ENCODE assay signal across 9 mouse cellular contexts in the genomic region with DNA sequence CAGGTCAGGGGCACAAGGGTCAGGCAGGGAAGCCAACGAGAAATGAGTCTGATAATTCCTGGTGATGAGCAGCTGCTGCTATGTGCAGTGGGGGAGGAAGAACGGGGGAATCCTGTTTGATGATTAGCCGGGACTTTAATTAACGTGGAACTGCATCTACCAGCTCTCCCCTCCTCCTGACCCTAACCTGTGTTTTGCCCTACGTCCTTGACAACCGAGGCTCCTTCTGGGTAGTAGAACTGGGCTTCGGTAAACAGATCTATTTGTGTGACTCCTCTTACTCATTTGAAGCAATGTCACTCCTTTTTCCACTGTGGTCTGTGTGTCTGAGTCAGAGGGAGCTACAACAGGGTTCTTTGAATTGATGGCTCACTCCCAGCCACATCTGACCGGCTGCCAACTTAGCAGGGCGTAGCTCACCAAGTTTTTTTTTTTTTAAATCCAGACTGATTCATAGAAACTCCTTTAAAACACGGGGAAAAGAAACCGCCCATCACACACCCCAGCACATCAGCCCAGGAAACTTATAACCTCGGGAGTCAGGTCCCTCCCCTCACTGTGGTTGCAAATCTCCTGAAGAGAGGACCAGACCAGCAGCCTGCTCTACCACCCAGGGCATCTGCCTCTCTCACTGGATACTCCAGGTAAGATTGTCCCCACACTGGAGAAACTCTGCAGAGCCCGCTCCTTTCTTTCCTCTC. TPM values are rescaled to one million over a fixed set of nuclear protein-coding genes. Genes with fewer than 3 reads are reported as not detected.
DNase-seq lines count a peak whose midpoint lies in the region; ATAC-seq and TF ChIP-seq lines count a peak whose summit lies in the region.
"Had no signal": no experiment of that assay in that cellular context is flagged by ENCODE, and none has a peak within 500 bp of the region (broad histone marks: within the 10 kb centered on the region; RNA-seq: fewer than 3 reads in every experiment).

A gene (plus strand): TSS at position 87 of the 701 bp plus-strand sequence.

- 57% methylated on average over 13 of the region's 13 CpGs for WGBS in forebrain, embryonic 10.5 days
- 52% methylated on average over 13 of the region's 13 CpGs for WGBS in forebrain, embryonic 12.5 days
- 17% methylated on average over 13 of the region's 13 CpGs for WGBS in intestine, embryonic 15.5 days
- WGBS in limb, embryonic 12.5 days: 39% methylated on average over 13 of the region's 13 CpGs
- WGBS in midbrain, postnatal 0 days: 29% methylated on average over 13 of the region's 13 CpGs

- DNase-seq in forebrain, embryonic 10.5 days (ENCODE audit: extremely low spot score, low spot score): no peak
- peak; percentile 82 for DNase-seq in brain, embryonic 14.5 days (ENCODE audit: low read depth)
- DNase-seq in heart, adult 11 months: peak; percentile 99
- peak; percentile 63 for DNase-seq in midbrain, postnatal 0 days (ENCODE audit: low spot score)

- H3K27me3 ChIP-seq in forebrain, embryonic 10.5 days (ENCODE audit: poor library complexity, severe bottlenecking): no peaks in the 10 kb centered on the region
- no peaks in the 10 kb centered on the region for H3K27me3 ChIP-seq in forebrain, embryonic 12.5 days
- no peaks in the 10 kb centered on the region for H3K27me3 ChIP-seq in intestine, embryonic 15.5 days (replicated peaks)
- H3K27me3 ChIP-seq in limb, embryonic 12.5 days: no peaks in the 10 kb centered on the region
- no peaks in the 10 kb centered on the region for H3K27me3 ChIP-seq in midbrain, postnatal 0 days (ENCODE audit: insufficient read depth, low read length)
- no peaks in the 10 kb centered on the region for H3K27me3 ChIP-seq in testis, adult 2 months (ENCODE audit: control insufficient read depth, insufficient read depth, low read length)

- peaks cover 36% of the 10 kb centered on the region for H3K4me1 ChIP-seq in forebrain, embryonic 10.5 days
- peaks cover 17% of the 10 kb centered on the region; the same call in 1 of the 2 replicates for H3K4me1 ChIP-seq in forebrain, embryonic 12.5 days
- peaks cover 22% of the 10 kb centered on the region for H3K4me1 ChIP-seq in intestine, embryonic 15.5 days (replicated peaks)
- peaks cover 51% of the 10 kb centered on the region for H3K4me1 ChIP-seq in limb, embryonic 12.5 days (replicated peaks)
- 0 out of 2 replicates have a peak, but pooled peaks cover 3% of the 10 kb centered on the region for H3K4me1 ChIP-seq in midbrain, postnatal 0 days (ENCODE audit: insufficient read depth, low read length)
- H3K4me1 ChIP-seq in testis, adult 2 months (ENCODE audit: control insufficient read depth, insufficient read depth, low read length): peaks cover 8% of the 10 kb centered on the region

- no peak within 1 kb of the TSS for H3K4me2 ChIP-seq in forebrain, embryonic 12.5 days
- peak within 1 kb of the TSS; percentile 58 for H3K4me2 ChIP-seq in intestine, embryonic 15.5 days (replicated peaks)
- H3K4me2 ChIP-seq in limb, embryonic 12.5 days: peak within 1 kb of the TSS; percentile 51
- peak within 1 kb of the TSS; percentile 15; the same call in 1 of the 2 replicates for H3K4me2 ChIP-seq in midbrain, postnatal 0 days (ENCODE audit: low read depth, low read length, poor library complexity, severe bottlenecking)

- no peaks in the 10 kb centered on the region for H3K9me3 ChIP-seq in forebrain, embryonic 10.5 days
- no peaks in the 10 kb centered on the region for H3K9me3 ChIP-seq in forebrain, embryonic 12.5 days
- H3K9me3 ChIP-seq in intestine, embryonic 15.5 days: no peaks in the 10 kb centered on the region
- H3K9me3 ChIP-seq in limb, embryonic 12.5 days: no peaks in the 10 kb centered on the region
- H3K9me3 ChIP-seq in midbrain, postnatal 0 days (ENCODE audit: low read length): no peaks in the 10 kb centered on the region

- TF ChIP-seq CTCF in brain, embryonic 14.5 days (IDR thresholded peaks at IDR 0.05; ENCODE audit: borderline replicate concordance, extremely low read depth, insufficient read depth, insufficient read length): no peak
- TF ChIP-seq CTCF in midbrain, postnatal 0 days (IDR thresholded peaks at IDR 0.05): no peak
- no peak for TF ChIP-seq CTCF in testis, adult 2 months (IDR thresholded peaks at IDR 0.05; ENCODE audit: control insufficient read depth, insufficient read depth, insufficient replicate concordance, low read depth, low read length)

- H3K4me3 ChIP-seq in forebrain, embryonic 10.5 days: no peak within 1 kb of the TSS
- no peak within 1 kb of the TSS for H3K4me3 ChIP-seq in forebrain, embryonic 12.5 days (replicated peaks)
- peak within 1 kb of the TSS; percentile 41 for H3K4me3 ChIP-seq in intestine, embryonic 15.5 days (replicated peaks)
- peak within 1 kb of the TSS; percentile 37 for H3K4me3 ChIP-seq in limb, embryonic 12.5 days (replicated peaks)
- H3K4me3 ChIP-seq in midbrain, postnatal 0 days (ENCODE audit: low read depth, low read length): peak within 1 kb of the TSS; percentile 10
- peak within 1 kb of the TSS; percentile 19; the same call in 1 of the 2 replicates for H3K4me3 ChIP-seq in testis, adult 2 months (ENCODE audit: control insufficient read depth, low read depth, low read length)

- no peaks in the 10 kb centered on the region for H3K36me3 ChIP-seq in forebrain, embryonic 10.5 days (replicated peaks)
- H3K36me3 ChIP-seq in forebrain, embryonic 12.5 days (replicated peaks): no peaks in the 10 kb centered on the region
- H3K36me3 ChIP-seq in intestine, embryonic 15.5 days: no peaks in the 10 kb centered on the region
- no peaks in the 10 kb centered on the region for H3K36me3 ChIP-seq in limb, embryonic 12.5 days
- H3K36me3 ChIP-seq in midbrain, postnatal 0 days (ENCODE audit: insufficient read depth, low read length): no peaks in the 10 kb centered on the region
- no peaks in the 10 kb centered on the region for H3K36me3 ChIP-seq in testis, adult 2 months (ENCODE audit: control insufficient read depth, insufficient read depth, low read length)
- H3K36me3 ChIP-seq: G1E had no signal

- ATAC-seq in forebrain, embryonic 12.5 days (ENCODE audit: low FRiP score): no peak
- ATAC-seq in intestine, embryonic 15.5 days: peak; percentile 63
- peak; percentile 52 for ATAC-seq in limb, embryonic 12.5 days (ENCODE audit: insufficient number of reproducible peaks, insufficient read depth, low FRiP score, low TSS enrichment, low read depth)
- no peak for ATAC-seq in midbrain, postnatal 0 days (ENCODE audit: low FRiP score)

- peak within 1 kb of the TSS; percentile 60; the same call in 1 of the 2 replicates for H3K27ac ChIP-seq in forebrain, embryonic 10.5 days
- no peak within 1 kb of the TSS for H3K27ac ChIP-seq in forebrain, embryonic 12.5 days
- peak within 1 kb of the TSS; percentile 92 for H3K27ac ChIP-seq in intestine, embryonic 15.5 days
- H3K27ac ChIP-seq in limb, embryonic 12.5 days: peak within 1 kb of the TSS; percentile 94
- peak within 1 kb of the TSS; percentile 47; the same call in 1 of the 2 replicates for H3K27ac ChIP-seq in midbrain, postnatal 0 days (ENCODE audit: low read depth, low read length)
- H3K27ac ChIP-seq in testis, adult 2 months (ENCODE audit: control insufficient read depth, insufficient read depth, low read depth, low read length): no peak within 1 kb of the TSS; the same call in 1 of the 2 replicates

- no peak within 1 kb of the TSS for H3K9ac ChIP-seq in forebrain, embryonic 12.5 days
- H3K9ac ChIP-seq in intestine, embryonic 15.5 days: peak within 1 kb of the TSS; percentile 36
- H3K9ac ChIP-seq in limb, embryonic 12.5 days (replicated peaks): peak within 1 kb of the TSS; percentile 44
- no peak within 1 kb of the TSS for H3K9ac ChIP-seq in midbrain, postnatal 0 days (replicated peaks; ENCODE audit: low read length, poor library complexity, severe bottlenecking)

- TF ChIP-seq POLR2A in brain, embryonic 14.5 days (IDR thresholded peaks at IDR 0.05; ENCODE audit: borderline replicate concordance, extremely low read depth, insufficient read depth, insufficient read length, poor library complexity, severe bottlenecking): no peak
- TF ChIP-seq POLR2A in testis, adult 2 months (IDR thresholded peaks at IDR 0.05; ENCODE audit: control insufficient read depth, low read depth, low read length): no peak

RNA-seq across cellular contexts. Expression of the gene that starts here (rescaled TPM):
- 3.4 and 5.1 TPM in 2 replicates for polyA plus RNA-seq in forebrain, embryonic 10.5 days (2016; fragmentation: Nextera tagmentation; extraction: Ambion mirVana)
- 6.7 and 7.9 TPM in 2 replicates for polyA plus RNA-seq in forebrain, embryonic 12.5 days (2016; fragmentation: Nextera tagmentation; extraction: Ambion mirVana)
- polyA plus RNA-seq in brain, embryonic 14.5 days (2012; rRNA removed): 27.0 and 43.6 TPM in 2 replicates
- 45.7 and 49.4 TPM in 2 replicates for polyA plus RNA-seq in intestine, embryonic 15.5 days (2015; fragmentation: Nextera tagmentation; extraction: Ambion mirVana)
- 38.0 and 39.4 TPM in 2 replicates for polyA plus RNA-seq in limb, embryonic 12.5 days (2016; fragmentation: Nextera tagmentation; extraction: Ambion mirVana)
- 26.9 and 42.1 TPM in 2 replicates for total RNA-seq in midbrain, postnatal 0 days (2014; rRNA removed)
- polyA plus RNA-seq in midbrain, postnatal 0 days (2015; fragmentation: Nextera tagmentation; extraction: Ambion mirVana): 5.6 and 5.7 TPM in 2 replicates
- polyA plus RNA-seq in testis, adult 2 months (2012; rRNA removed): 3.2 and 3.7 TPM in 2 replicates
- polyA plus RNA-seq: G1E had no signal

Comparison
In these comparisons a context has a peak if more than half of its experiments do, and no peak if none do; other contexts are left out.
1. H3K27ac ChIP-seq: peak in forebrain, embryonic 10.5 days (single experiment), intestine, embryonic 15.5 days (single experiment), limb, embryonic 12.5 days (single experiment) and midbrain, postnatal 0 days (single experiment); none in forebrain, embryonic 12.5 days (single experiment) and testis, adult 2 months (single experiment).
2. H3K4me3 ChIP-seq: peak in intestine, embryonic 15.5 days (single experiment), limb, embryonic 12.5 days (single experiment), midbrain, postnatal 0 days (single experiment) and testis, adult 2 months (single experiment); none in forebrain, embryonic 10.5 days (single experiment) and forebrain, embryonic 12.5 days (single experiment).
3. ATAC-seq: peak in intestine, embryonic 15.5 days (single experiment) and limb, embryonic 12.5 days (single experiment); none in forebrain, embryonic 12.5 days (single experiment) and midbrain, postnatal 0 days (single experiment).
4. H3K9ac ChIP-seq: peak in intestine, embryonic 15.5 days (single experiment) and limb, embryonic 12.5 days (single experiment); none in forebrain, embryonic 12.5 days (single experiment) and midbrain, postnatal 0 days (single experiment).